Comparison of ENCODE assay signal across 27 mouse cellular contexts in genomic region chr14:51027387-51028155, GRCm38 (mm10). TPM values are rescaled to one million over a fixed set of nuclear protein-coding genes. Genes with fewer than 3 reads are reported as not detected.
A peak's percentile ranks its signal among the peaks of the same experiment; 100 is the strongest.
DNase-seq lines count a peak whose midpoint lies in the region; ATAC-seq lines count a peak whose summit lies in the region.
"Had no signal": no experiment of that assay in that cellular context is flagged by ENCODE, and none has a peak within 500 bp of the region (broad histone marks: within the 10 kb centered on the region; RNA-seq: fewer than 3 reads in every experiment).

No protein-coding gene starts in this region.

- DNase-seq in cerebellum, postnatal 14 days: peak; percentile 7 to 19
- no peak for DNase-seq in cerebellum, postnatal 36 days
- no peak for DNase-seq in kidney, postnatal 36 days
- DNase-seq in yolk sac, embryonic 10.5 days (ENCODE audit: low spot score): no peak

- H3K4me3 ChIP-seq in kidney, embryonic 15.5 days (replicated peaks): no peak overlapping the region
- no peak overlapping the region for H3K4me3 ChIP-seq in midbrain, embryonic 13.5 days (replicated peaks)
- H3K4me3 ChIP-seq in midbrain, embryonic 15.5 days: no peak overlapping the region
- H3K4me3 ChIP-seq: embryonic facial prominence, embryonic 12.5 days; erythroblast, embryonic 14.5 days; forebrain, embryonic 13.5 days; limb, embryonic 12.5 days; liver, embryonic 15.5 days; megakaryocyte, embryonic 14.5 days; neural tube, embryonic 13.5 days had no signal

- no peak overlapping the region for H3K27ac ChIP-seq in kidney, embryonic 15.5 days
- no peak overlapping the region for H3K27ac ChIP-seq in midbrain, embryonic 13.5 days
- no peak overlapping the region for H3K27ac ChIP-seq in midbrain, embryonic 15.5 days
- H3K27ac ChIP-seq: embryonic facial prominence, embryonic 12.5 days; forebrain, embryonic 13.5 days; limb, embryonic 12.5 days; liver, embryonic 15.5 days; neural tube, embryonic 13.5 days had no signal

- no peaks in the 10 kb centered on the region for H3K9me3 ChIP-seq in kidney, embryonic 15.5 days (replicated peaks)
- H3K9me3 ChIP-seq in midbrain, embryonic 13.5 days: peaks cover 3% of the 10 kb centered on the region; the same call in 1 of the 2 replicates
- H3K9me3 ChIP-seq in midbrain, embryonic 15.5 days: no peaks in the 10 kb centered on the region
- H3K9me3 ChIP-seq: embryonic facial prominence, embryonic 12.5 days; forebrain, embryonic 13.5 days; limb, embryonic 12.5 days; liver, embryonic 15.5 days; neural tube, embryonic 13.5 days had no signal

- H3K27me3 ChIP-seq in kidney, embryonic 15.5 days: no peaks in the 10 kb centered on the region
- no peaks in the 10 kb centered on the region for H3K27me3 ChIP-seq in midbrain, embryonic 13.5 days
- H3K27me3 ChIP-seq in midbrain, embryonic 15.5 days (replicated peaks): no peaks in the 10 kb centered on the region
- H3K27me3 ChIP-seq: embryonic facial prominence, embryonic 12.5 days; forebrain, embryonic 13.5 days; limb, embryonic 12.5 days; liver, embryonic 15.5 days; megakaryocyte, embryonic 14.5 days; neural tube, embryonic 13.5 days had no signal

- H3K9ac ChIP-seq in kidney, embryonic 15.5 days: no peak overlapping the region
- H3K9ac ChIP-seq in midbrain, embryonic 13.5 days (replicated peaks): no peak overlapping the region
- H3K9ac ChIP-seq in midbrain, embryonic 15.5 days: no peak overlapping the region
- H3K9ac ChIP-seq: embryonic facial prominence, embryonic 12.5 days; forebrain, embryonic 13.5 days; limb, embryonic 12.5 days; liver, embryonic 15.5 days; neural tube, embryonic 13.5 days had no signal

- H3K4me2 ChIP-seq in kidney, embryonic 15.5 days: no peak overlapping the region
- H3K4me2 ChIP-seq in midbrain, embryonic 13.5 days (replicated peaks): no peak overlapping the region
- H3K4me2 ChIP-seq in midbrain, embryonic 15.5 days: no peak overlapping the region
- H3K4me2 ChIP-seq: embryonic facial prominence, embryonic 12.5 days; forebrain, embryonic 13.5 days; limb, embryonic 12.5 days; liver, embryonic 15.5 days; neural tube, embryonic 13.5 days had no signal

- no peaks in the 10 kb centered on the region for H3K4me1 ChIP-seq in kidney, embryonic 15.5 days
- no peaks in the 10 kb centered on the region for H3K4me1 ChIP-seq in midbrain, embryonic 13.5 days (replicated peaks)
- no peaks in the 10 kb centered on the region for H3K4me1 ChIP-seq in midbrain, embryonic 15.5 days
- H3K4me1 ChIP-seq: embryonic facial prominence, embryonic 12.5 days; forebrain, embryonic 13.5 days; limb, embryonic 12.5 days; liver, embryonic 15.5 days; neural tube, embryonic 13.5 days had no signal

- H3K36me3 ChIP-seq in kidney, embryonic 15.5 days: no peaks in the 10 kb centered on the region
- H3K36me3 ChIP-seq in midbrain, embryonic 13.5 days: no peaks in the 10 kb centered on the region
- no peaks in the 10 kb centered on the region for H3K36me3 ChIP-seq in midbrain, embryonic 15.5 days (replicated peaks)
- H3K36me3 ChIP-seq: embryonic facial prominence, embryonic 12.5 days; limb, embryonic 12.5 days; liver, embryonic 15.5 days; neural tube, embryonic 13.5 days had no signal

- WGBS in kidney, embryonic 15.5 days: 67% methylated on average over 3 of the region's 3 CpGs
- 73% methylated on average over 3 of the region's 3 CpGs for WGBS in midbrain, embryonic 13.5 days
- WGBS in midbrain, embryonic 15.5 days: 61% methylated on average over 3 of the region's 3 CpGs

- peak; percentile 47; the same call in 1 of the 2 replicates for ATAC-seq in kidney, embryonic 15.5 days (replicated peaks; ENCODE audit: low FRiP score)
- ATAC-seq in midbrain, embryonic 13.5 days: 0 out of 2 replicates have a peak, but pooled peaks have one; percentile 27
- ATAC-seq in midbrain, embryonic 15.5 days (replicated peaks): no peak
- peak; percentile 37 for ATAC-seq in megakaryocyte progenitor cell, adult 5-6 weeks (replicated peaks; ENCODE audit: poor library complexity)

RNA-seq across cellular contexts. Expression of gene Rnase9, which starts 14.1 kb away (rescaled TPM):
- 0.17 TPM in 1 of 2 replicates, not detected in the other for polyA plus RNA-seq in kidney, embryonic 15.5 days (2015; fragmentation: Nextera tagmentation; extraction: Ambion mirVana)
- polyA plus RNA-seq in midbrain, embryonic 13.5 days (2015; fragmentation: Nextera tagmentation; extraction: Ambion mirVana): not detected in 2 replicates
- polyA plus RNA-seq in midbrain, embryonic 15.5 days (2015; fragmentation: Nextera tagmentation; extraction: Ambion mirVana): not detected in 2 replicates
- not detected in 2 replicates for total RNA-seq in megakaryocyte progenitor cell, adult 5-6 weeks (2015)
- not detected in 2 replicates for total RNA-seq in megakaryocyte progenitor cell, adult 5-6 weeks (2017)
- total RNA-seq: adrenal gland, postnatal 10 days; ES-E14; gastrocnemius, postnatal 14 days; hematopoietic stem cell, adult 5-6 weeks; layer of hippocampus, postnatal 14 days had no signal
- polyA plus RNA-seq: activated CD4-positive, CD25-positive, alpha-beta regulatory T cell, adult 4 months; C2C12; embryonic facial prominence, embryonic 12.5 days; erythroblast, embryonic 14.5 days; forebrain, embryonic 13.5 days; heart, embryonic 16.5 days; inflammation-experienced regulatory T-cells, adult 6 months; large intestine, adult 2 months; limb, embryonic 12.5 days; liver, embryonic 15.5 days; lung, postnatal 0 days; neural tube, embryonic 13.5 days; small intestine, adult 2 months had no signal

RNA-seq across cellular contexts. Expression of gene Rnase10, which starts 20.0 kb away (rescaled TPM):
- polyA plus RNA-seq in kidney, embryonic 15.5 days (2015; fragmentation: Nextera tagmentation; extraction: Ambion mirVana): not detected in 2 replicates
- polyA plus RNA-seq in midbrain, embryonic 13.5 days (2015; fragmentation: Nextera tagmentation; extraction: Ambion mirVana): not detected in 2 replicates
- 0.11 TPM in 1 of 2 replicates, not detected in the other for polyA plus RNA-seq in midbrain, embryonic 15.5 days (2015; fragmentation: Nextera tagmentation; extraction: Ambion mirVana)
- 0.78 and 3.3 TPM in 2 replicates for total RNA-seq in megakaryocyte progenitor cell, adult 5-6 weeks (2015)
- 0.64 and 5.2 TPM in 2 replicates for total RNA-seq in megakaryocyte progenitor cell, adult 5-6 weeks (2017)
- total RNA-seq: ES-E14; gastrocnemius, postnatal 14 days; hematopoietic stem cell, adult 5-6 weeks had no signal
- polyA plus RNA-seq: activated CD4-positive, CD25-positive, alpha-beta regulatory T cell, adult 4 months; embryonic facial prominence, embryonic 12.5 days; erythroblast, embryonic 14.5 days; forebrain, embryonic 13.5 days; inflammation-experienced regulatory T-cells, adult 6 months; limb, embryonic 12.5 days; neural tube, embryonic 13.5 days; small intestine, adult 2 months had no signal

RNA-seq across cellular contexts. Expression of gene Rnase11, which starts 22.4 kb away (rescaled TPM):
- 0.38 TPM in 1 of 2 replicates, not detected in the other for polyA plus RNA-seq in kidney, embryonic 15.5 days (2015; fragmentation: Nextera tagmentation; extraction: Ambion mirVana)
- polyA plus RNA-seq in midbrain, embryonic 13.5 days (2015; fragmentation: Nextera tagmentation; extraction: Ambion mirVana): not detected in 2 replicates
- polyA plus RNA-seq in midbrain, embryonic 15.5 days (2015; fragmentation: Nextera tagmentation; extraction: Ambion mirVana): not detected in 2 replicates
- not detected in 2 replicates for total RNA-seq in megakaryocyte progenitor cell, adult 5-6 weeks (2015)
- not detected in 2 replicates for total RNA-seq in megakaryocyte progenitor cell, adult 5-6 weeks (2017)
- total RNA-seq: adrenal gland, postnatal 10 days; ES-E14; gastrocnemius, postnatal 14 days; hematopoietic stem cell, adult 5-6 weeks; layer of hippocampus, postnatal 14 days had no signal
- polyA plus RNA-seq: activated CD4-positive, CD25-positive, alpha-beta regulatory T cell, adult 4 months; C2C12; embryonic facial prominence, embryonic 12.5 days; erythroblast, embryonic 14.5 days; forebrain, embryonic 13.5 days; heart, embryonic 16.5 days; inflammation-experienced regulatory T-cells, adult 6 months; large intestine, adult 2 months; limb, embryonic 12.5 days; liver, embryonic 15.5 days; lung, postnatal 0 days; neural tube, embryonic 13.5 days; small intestine, adult 2 months had no signal

RNA-seq across cellular contexts. Expression of gene Rnase12, which starts 29.9 kb away (rescaled TPM):
- 10.2 and 11.1 TPM in 2 replicates for polyA plus RNA-seq in kidney, embryonic 15.5 days (2015; fragmentation: Nextera tagmentation; extraction: Ambion mirVana)
- polyA plus RNA-seq in midbrain, embryonic 13.5 days (2015; fragmentation: Nextera tagmentation; extraction: Ambion mirVana): not detected in 2 replicates
- not detected in 2 replicates for polyA plus RNA-seq in midbrain, embryonic 15.5 days (2015; fragmentation: Nextera tagmentation; extraction: Ambion mirVana)
- 6.2 and 8.9 TPM in 2 replicates for total RNA-seq in megakaryocyte progenitor cell, adult 5-6 weeks (2015)
- total RNA-seq in megakaryocyte progenitor cell, adult 5-6 weeks (2017): 4.9 and 5.0 TPM in 2 replicates
- total RNA-seq: adrenal gland, postnatal 10 days; gastrocnemius, postnatal 14 days; hematopoietic stem cell, adult 5-6 weeks; layer of hippocampus, postnatal 14 days had no signal
- polyA plus RNA-seq: activated CD4-positive, CD25-positive, alpha-beta regulatory T cell, adult 4 months; C2C12; embryonic facial prominence, embryonic 12.5 days; erythroblast, embryonic 14.5 days; forebrain, embryonic 13.5 days; heart, embryonic 16.5 days; inflammation-experienced regulatory T-cells, adult 6 months; limb, embryonic 12.5 days; neural tube, embryonic 13.5 days; small intestine, adult 2 months had no signal

RNA-seq across cellular contexts. Expression of gene Olfr750, which starts 46.7 kb away (rescaled TPM):
- polyA plus RNA-seq in kidney, embryonic 15.5 days (2015; fragmentation: Nextera tagmentation; extraction: Ambion mirVana): 0.04 TPM in 1 of 2 replicates, not detected in the other
- 0.03 TPM in 1 of 2 replicates, not detected in the other for polyA plus RNA-seq in midbrain, embryonic 13.5 days (2015; fragmentation: Nextera tagmentation; extraction: Ambion mirVana)
- 0.08 and 0.09 TPM in 2 replicates for polyA plus RNA-seq in midbrain, embryonic 15.5 days (2015; fragmentation: Nextera tagmentation; extraction: Ambion mirVana)
- total RNA-seq in megakaryocyte progenitor cell, adult 5-6 weeks (2015): not detected in 2 replicates
- total RNA-seq in megakaryocyte progenitor cell, adult 5-6 weeks (2017): not detected in 2 replicates
- total RNA-seq: adrenal gland, postnatal 10 days; ES-E14; gastrocnemius, postnatal 14 days; hematopoietic stem cell, adult 5-6 weeks; layer of hippocampus, postnatal 14 days had no signal
- polyA plus RNA-seq: activated CD4-positive, CD25-positive, alpha-beta regulatory T cell, adult 4 months; C2C12; embryonic facial prominence, embryonic 12.5 days; erythroblast, embryonic 14.5 days; forebrain, embryonic 13.5 days; heart, embryonic 16.5 days; large intestine, adult 2 months; limb, embryonic 12.5 days; liver, embryonic 15.5 days; neural tube, embryonic 13.5 days; small intestine, adult 2 months had no signal

Comparison
In these comparisons a context has a peak if more than half of its experiments do, and no peak if none do; other contexts are left out.
1. DNase-seq: peak in cerebellum, postnatal 14 days (2 of 2); none in cerebellum, postnatal 36 days (0 of 2), kidney, postnatal 36 days (0 of 2) and yolk sac, embryonic 10.5 days (single experiment).